Mouse (Mus musculus) liver, embryonic 14.5 days (tissue): ENCODE data around the gene Mgst3. TPM values are rescaled to one million over a fixed set of nuclear protein-coding genes. Genes with fewer than 3 reads are reported as not detected.
A peak's percentile ranks its signal among the peaks of the same experiment; 100 is the strongest.
"Not testable (repeated sequence)": the region's sequence is repeated elsewhere in the genome, so short reads cannot be mapped to it uniquely, and the experiment has no call there.

Source experiments
- ATAC-seq: fragments of 200-750 bp; cut with Nextera tagmentation; 2 replicates; pipeline ENCODE4 v1.8.0; 2017; ENCODE audit warnings: moderate number of reproducible peaks, mild to moderate bottlenecking, moderate library complexity; ENCODE audit not compliant: insufficient read depth
- DNase-seq, 3 experiments: peaks; one replicate each; pipeline ENCODE4 v3.0.0-alpha.2; 2012 to 2013; ENCODE audit warnings: low read depth in 3 of 3, low spot score in 3 of 3
- H3K27ac ChIP-seq: fragments of 300-500 bp; sonication (generic); 2 replicates; pipeline ENCODE4 v1.5.1; 2014; ENCODE audit warnings: moderate library complexity, mild to moderate bottlenecking, control low read depth, inconsistent platforms
- H3K27me3 ChIP-seq: fragments of 300-500 bp; sonication (generic); 2 replicates; pipeline ENCODE4 v1.6.1; 2014; ENCODE audit warnings: mild to moderate bottlenecking, low read length, moderate library complexity; ENCODE audit not compliant: control insufficient read depth, insufficient read depth
- H3K36me3 ChIP-seq: fragments of 300-500 bp; sonication (generic); replicated peaks from 2 replicates; pipeline ENCODE4 v1.6.1; 2014; ENCODE audit warnings: low read depth; ENCODE audit not compliant: control insufficient read depth, insufficient read depth
- H3K4me1 ChIP-seq, 2 experiments: fragments of 200-500 bp in 1 of 2; fragments of 300-500 bp in 1 of 2; sonication (generic) in 1 of 2; replicated peaks; 2 replicates each; pipeline ENCODE4 v1.6.1; 2012 to 2014; ENCODE audit warnings: antibody characterized with exemption in 1 of 2, inconsistent platforms in 1 of 2, low read length in 1 of 2; ENCODE audit not compliant: control insufficient read depth in 2 of 2, insufficient read depth in 2 of 2
- H3K4me2 ChIP-seq: fragments of 300-500 bp; sonication (generic); 2 replicates; pipeline ENCODE4 v1.6.1; 2014; ENCODE audit warnings: low read depth, mild to moderate bottlenecking, control low read depth, moderate library complexity
- H3K4me3 ChIP-seq, 2 experiments: fragments of 200-500 bp in 1 of 2; fragments of 300-500 bp in 1 of 2; sonication (generic) in 1 of 2; 2 replicates each; pipeline ENCODE4 v1.5.1; 2012 to 2014; ENCODE audit warnings: low read depth in 2 of 2, low read length in 2 of 2, mild to moderate bottlenecking in 2 of 2, control low read depth in 1 of 2, inconsistent platforms in 1 of 2, moderate library complexity in 1 of 2; ENCODE audit not compliant: insufficient read depth in 1 of 2
- H3K9ac ChIP-seq: fragments of 300-500 bp; sonication (generic); replicated peaks from 2 replicates; pipeline ENCODE4 v1.6.1; 2014; ENCODE audit warnings: mild to moderate bottlenecking, control low read depth, moderate library complexity
- H3K9me3 ChIP-seq: fragments of 300-500 bp; sonication (generic); 2 replicates; pipeline ENCODE4 v1.6.1; 2016; ENCODE audit warnings: low read length, mixed read lengths; ENCODE audit not compliant: control insufficient read depth
- CTCF ChIP-seq: IDR thresholded peaks from 2 replicates; pipeline ENCODE4 v1.5.1; 2016; ENCODE audit warnings: antibody characterized with exemption, low read depth, control low read depth
- EP300 ChIP-seq: IDR thresholded peaks from 2 replicates; pipeline ENCODE4 v1.6.1; 2016; ENCODE audit warnings: antibody characterized with exemption, low read depth
- WGBS: fragments of 180-500 bp; shearing (Covaris S2); extraction: QIAGEN DNeasy Blood & Tissue Kit; methylation state at CpG from one replicate; pipeline ENCODE4 v1.1.7; 2014; ENCODE audit not compliant: insufficient replicate concordance; 5-methylcytosine and 5-hydroxymethylcytosine counted together
- polyA plus RNA-seq, 2 experiments: library from polyadenylated mRNA; depleted of rRNA in 1 of 2; stranded (reverse) in 1 of 2; unstranded in 1 of 2; fragments of >200 nt; fragmentation: Nextera tagmentation in 1 of 2; extraction: Ambion mirVana in 1 of 2; gene quantifications; 2 replicates each; pipeline versions ENCODE4 v1.2.1 to v1.2.3; 2012 to 2014

Gene Mgst3
- polyA plus RNA-seq, 2 experiments: 330 to 596 TPM

DNA sequence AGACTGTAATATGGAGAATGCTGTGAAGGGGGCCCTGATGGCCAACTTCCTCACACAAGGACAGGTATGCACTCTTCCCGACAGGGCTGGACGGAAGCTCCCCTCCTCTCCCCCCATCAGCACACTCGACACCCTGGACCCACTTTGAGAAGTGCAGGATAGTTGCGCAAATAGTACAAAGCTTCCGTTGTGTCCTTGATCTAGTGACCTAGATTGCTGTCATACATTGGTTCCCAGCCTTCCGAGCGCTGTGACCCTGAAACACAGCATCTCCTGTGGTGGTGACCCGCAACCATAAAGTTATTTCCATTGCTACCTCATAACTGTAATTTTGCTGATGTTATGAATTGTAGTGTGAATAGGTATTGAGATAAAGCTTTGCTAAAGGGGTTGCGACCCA is 36.3 kb downstream of the Mgst3 start:
- ATAC-seq (no peak), DNase-seq (no peak)
- 84% methylated on average over 9 of the region's 9 CpGs for WGBS

DNA sequence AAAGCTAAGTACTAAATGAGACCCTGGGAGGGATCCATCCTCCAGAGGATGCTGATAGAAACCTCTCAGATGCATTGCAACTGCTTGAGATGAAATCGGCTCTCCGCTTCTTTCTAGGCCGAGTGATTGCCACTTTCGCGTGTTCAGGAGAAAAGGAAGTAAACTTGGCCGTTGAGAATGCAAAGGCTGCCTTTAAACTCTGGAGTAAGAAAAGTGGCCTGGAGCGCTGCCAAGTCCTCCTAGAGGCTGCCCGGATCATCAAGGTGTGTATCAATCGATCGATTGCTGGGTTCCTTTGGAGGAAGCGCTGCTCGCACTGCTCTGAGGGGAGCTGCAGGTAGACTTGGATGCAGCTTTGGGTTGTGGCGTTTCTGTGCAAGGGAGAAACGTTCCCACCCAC is 41.2 kb downstream of the Mgst3 start:
- Histone ChIP-seq H3K4me3 (no peak overlapping the region), H3K4me2 (no peak overlapping the region), H3K9ac (no peak overlapping the region), H3K4me1 (peaks cover 12% of the 10 kb centered on the region in 2 experiments), H3K27me3 (no peaks in the 10 kb centered on the region), H3K27ac (no peak overlapping the region), H3K36me3 (peaks cover 48% of the 10 kb centered on the region), H3K9me3 (no peaks in the 10 kb centered on the region)
- 79% methylated on average over 14 of the region's 14 CpGs for WGBS
- ATAC-seq (no peak), DNase-seq (no peak)
- TF ChIP-seq EP300: no peak
- TF ChIP-seq CTCF: no peak

More for the DNA sequence above, 36.3 kb downstream of the Mgst3 start:
- no peaks in the 10 kb centered on the region for H3K27me3 ChIP-seq
- H3K36me3 ChIP-seq: peaks cover 83% of the 10 kb centered on the region
- H3K4me2 ChIP-seq: no peak overlapping the region
- H3K4me1 ChIP-seq: peaks cover 0 to 2% of the 10 kb centered on the region in 2 experiments; a peak in 2 of 4 replicates
- H3K9me3 ChIP-seq: no peaks in the 10 kb centered on the region
- TF ChIP-seq CTCF (no peak), EP300 (no peak)
- H3K4me3 ChIP-seq: no peak overlapping the region
- H3K27ac ChIP-seq: no peak overlapping the region
- no peak overlapping the region for H3K9ac ChIP-seq

DNA sequence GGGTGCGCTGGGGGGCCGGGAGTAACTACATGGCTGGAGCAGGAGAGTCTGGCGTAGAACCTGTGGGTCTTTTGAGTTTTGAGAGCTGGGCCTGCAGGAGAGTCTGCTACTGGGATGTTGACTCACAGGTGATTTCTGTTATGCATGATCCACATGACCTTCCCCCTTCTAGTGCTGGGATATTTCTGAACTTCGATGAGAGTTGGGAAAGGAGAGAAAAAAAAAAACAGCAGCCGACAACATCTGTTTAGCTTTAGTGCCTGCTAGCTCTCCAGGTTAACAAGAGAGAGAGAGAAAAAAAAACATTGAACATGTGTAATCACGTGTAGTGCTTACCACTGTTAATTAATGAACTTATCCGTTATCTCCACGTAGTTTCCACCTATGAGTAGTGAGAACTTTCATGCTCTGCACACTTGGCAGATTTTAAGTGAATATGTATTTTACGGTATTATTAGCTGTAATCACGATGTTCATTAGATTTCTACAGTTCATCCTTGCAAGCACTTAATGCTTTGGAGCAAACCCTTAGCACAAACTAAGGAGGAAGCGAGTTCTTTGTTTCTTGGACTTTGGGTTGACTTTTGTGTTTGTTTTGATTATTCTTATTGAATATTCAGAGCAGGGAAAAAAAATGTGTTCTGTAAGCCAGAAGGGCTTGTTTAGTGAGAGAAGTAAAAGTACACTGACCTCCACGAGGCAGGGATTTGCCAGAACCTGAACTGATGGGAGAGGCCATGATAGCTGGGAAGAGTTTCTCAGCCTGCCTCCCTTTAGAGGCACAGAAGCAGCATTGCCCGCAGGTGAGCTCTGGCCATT is 42.8 kb downstream of the Mgst3 start:
- ATAC-seq (no peak; the same call in 1 of the 2 replicates), DNase-seq (no peak)
- H3K4me1 ChIP-seq: peaks cover 12% of the 10 kb centered on the region in 2 experiments
- peak overlapping the region; percentile 74 to 76 for H3K4me3 ChIP-seq
- TF ChIP-seq CTCF (no peak), EP300 (no peak)
- 21% methylated on average over 13 of the region's 13 CpGs for WGBS
- H3K9ac ChIP-seq: peak overlapping the region; percentile 88
- H3K27ac ChIP-seq: peak overlapping the region; percentile 93
- H3K27me3 ChIP-seq: no peaks in the 10 kb centered on the region
- no peaks in the 10 kb centered on the region for H3K9me3 ChIP-seq
- H3K36me3 ChIP-seq: peaks cover 32% of the 10 kb centered on the region
- peak overlapping the region; percentile 99 for H3K4me2 ChIP-seq

DNA sequence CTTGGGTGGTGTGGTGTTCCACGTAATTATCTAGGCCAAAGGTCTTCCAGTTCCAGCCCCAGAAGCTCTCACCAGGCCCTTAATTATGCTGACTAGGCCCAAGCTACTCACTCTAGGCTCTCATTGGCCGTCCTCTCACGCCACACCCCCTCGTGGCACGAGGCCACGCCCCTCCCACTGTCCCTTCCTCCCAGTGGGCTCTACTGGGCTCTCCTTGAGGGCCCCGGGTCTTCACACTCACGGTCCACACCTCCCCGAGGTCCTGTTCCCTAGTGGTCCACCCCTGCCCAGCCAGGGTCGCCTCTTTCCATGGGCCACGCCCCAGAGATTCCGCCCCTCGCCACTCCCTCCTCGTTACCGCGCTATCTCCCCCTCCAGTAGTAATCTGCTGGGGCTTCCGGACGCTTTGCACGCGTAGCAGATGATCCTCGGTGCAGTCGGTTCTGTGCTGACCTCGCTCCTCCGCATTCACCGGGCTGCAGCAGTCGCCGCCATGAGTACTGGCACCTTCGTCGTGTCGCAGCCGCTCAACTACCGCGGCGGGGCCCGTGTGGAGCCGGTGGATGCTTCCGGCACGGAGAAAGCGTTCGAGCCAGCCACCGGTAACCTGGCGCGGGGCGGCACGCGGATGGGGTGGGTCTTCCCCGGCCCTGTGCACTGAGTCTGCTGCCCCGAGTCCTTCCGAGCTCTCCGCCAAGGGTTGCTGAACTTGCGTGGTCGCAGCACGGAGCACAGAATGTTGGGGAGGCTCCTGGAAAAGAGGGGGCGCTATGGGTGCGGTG is 43.6 kb downstream of the Mgst3 start, which contains the start of gene Aldh9a1:
Aldh9a1 (plus strand) TSS at position 177 of the 782 bp plus-strand sequence.
- H3K9me3 ChIP-seq: no peaks in the 10 kb centered on the region
- peak within 1 kb of the TSS; percentile 99 for H3K4me2 ChIP-seq
- under 1% methylated on average over 55 of the region's 55 CpGs for WGBS
- H3K36me3 ChIP-seq: peaks cover 24% of the 10 kb centered on the region
- peak within 1 kb of the TSS; percentile 93 for H3K27ac ChIP-seq
- H3K27me3 ChIP-seq: no peaks in the 10 kb centered on the region
- H3K9ac ChIP-seq: peak within 1 kb of the TSS; percentile 88
- ATAC-seq (peak; percentile 96), DNase-seq (peak; percentile 82 to 87 (median 83))
- TF ChIP-seq EP300 (peak; percentile 34), CTCF (no peak)
- peak within 1 kb of the TSS; percentile 74 to 76 for H3K4me3 ChIP-seq
- peaks cover 12% of the 10 kb centered on the region in 2 experiments for H3K4me1 ChIP-seq

DNA sequence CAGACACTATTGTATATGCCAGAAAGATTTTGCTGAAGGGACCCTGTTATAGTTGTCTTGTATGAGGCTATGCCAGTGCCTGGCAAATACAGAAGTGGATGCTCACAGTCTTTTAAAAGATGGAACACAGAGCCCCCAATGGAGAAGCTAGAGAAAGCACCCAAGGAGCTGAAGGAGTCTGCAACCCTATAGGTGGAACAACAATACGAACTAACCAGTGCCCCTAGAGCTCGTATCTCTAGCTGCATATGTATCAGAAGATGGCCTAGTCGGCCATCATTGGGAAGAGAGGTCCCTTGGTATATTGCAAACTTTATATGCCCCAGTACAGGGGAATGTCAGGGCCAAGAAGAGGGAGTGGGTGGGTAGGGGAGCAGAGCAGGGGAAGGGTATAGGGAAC is 44.4 kb downstream of the Mgst3 start:
- peak overlapping the region; percentile 93 for H3K27ac ChIP-seq
- not testable (repeated sequence) for H3K9me3 ChIP-seq, ATAC-seq, H3K27me3 ChIP-seq, DNase-seq
- peaks cover 16% of the 10 kb centered on the region for H3K36me3 ChIP-seq
- peak overlapping the region; percentile 88 for H3K9ac ChIP-seq
- WGBS: 17% methylated on average over 3 of the region's 3 CpGs
- peak overlapping the region in 1 of 2 experiments; percentile 76; a peak in 2 of 4 replicates for H3K4me3 ChIP-seq
- H3K4me2 ChIP-seq: peak overlapping the region; percentile 99
- peaks cover 12% of the 10 kb centered on the region in 2 experiments for H3K4me1 ChIP-seq

DNA sequence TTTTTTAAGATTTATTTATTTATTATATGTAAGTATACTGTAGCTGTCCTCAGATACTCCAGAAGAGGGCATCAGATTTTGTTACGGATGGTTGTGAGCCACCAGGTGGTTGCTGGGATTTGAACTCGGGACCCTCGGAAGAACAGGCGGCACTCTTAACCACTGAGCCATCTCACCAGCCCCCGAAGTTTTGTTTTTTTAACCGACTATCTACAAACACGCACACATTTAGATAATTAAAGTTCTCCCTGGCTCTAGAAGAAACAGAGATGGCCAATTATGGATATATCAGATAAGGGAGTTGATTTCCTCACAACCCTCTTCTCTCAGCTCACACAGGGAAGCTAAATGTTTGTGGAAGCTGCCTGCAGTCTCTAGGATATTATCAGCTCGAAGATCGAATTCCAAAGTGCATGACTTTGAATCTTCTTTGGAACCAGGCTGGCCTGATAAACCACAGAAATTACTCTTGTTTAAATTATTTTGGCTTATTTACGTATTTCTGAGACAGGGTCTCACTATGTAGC is 47.6 kb downstream of the Mgst3 start:
- DNase-seq, H3K4me2 ChIP-seq, H3K9ac ChIP-seq, H3K9me3 ChIP-seq, ATAC-seq, H3K4me3 ChIP-seq, H3K36me3 ChIP-seq, H3K27ac ChIP-seq, H3K27me3 ChIP-seq: not testable (repeated sequence)
- peaks cover 10 to 12% of the 10 kb centered on the region in 2 experiments for H3K4me1 ChIP-seq
- WGBS: 74% methylated on average over 10 of the region's 10 CpGs
